Mouse (Mus musculus): Measurements from ENCODE around the gene Mrfap1. TPM values are rescaled to one million over a fixed set of nuclear protein-coding genes. Genes with fewer than 3 reads are reported as not detected.
"Not testable (repeated sequence)": the region's sequence is repeated elsewhere in the genome, so short reads cannot be mapped to it uniquely, and the experiment has no call there.

Gene Mrfap1
- polyA plus RNA-seq, 1 experiment: 561 TPM

- H3K4me1 ChIP-seq (ENCODE audit: control insufficient read depth, insufficient read depth, low read length): peaks cover 5% of the 10 kb centered on the region; the same call in 1 of the 2 replicates
- 53% methylated on average over 8 of the region's 8 CpGs for WGBS
- H3K4me3 ChIP-seq (ENCODE audit: insufficient read depth, low read depth, low read length): no peak overlapping the region
- TF ChIP-seq CTCF (IDR thresholded peaks at IDR 0.05; ENCODE audit: insufficient read depth, low read depth, low read length) (no peak), POLR2A (IDR thresholded peaks at IDR 0.05; ENCODE audit: insufficient read depth, low read depth, low read length) (no peak)
- no peak overlapping the region for H3K27ac ChIP-seq (ENCODE audit: insufficient read depth, low read depth, low read length)
Measured at GRCm38 (mm10) chr5:36797291-36797690, 719 bp upstream of the Mrfap1 start.

GRCm38 (mm10) chr5:36795647-36796295 lies 801 bp downstream of the Mrfap1 start:
- peak overlapping the region; percentile 88 for H3K27ac ChIP-seq (ENCODE audit: insufficient read depth, low read depth, low read length)
- WGBS: 1% methylated on average over 36 of the region's 37 CpGs
- H3K4me3 ChIP-seq (ENCODE audit: insufficient read depth, low read depth, low read length): peak overlapping the region; percentile 67
- H3K4me1 ChIP-seq (ENCODE audit: control insufficient read depth, insufficient read depth, low read length): not testable (repeated sequence)

- no peak for TF ChIP-seq CTCF (IDR thresholded peaks at IDR 0.05; ENCODE audit: insufficient read depth, low read depth, low read length)
- TF ChIP-seq POLR2A (IDR thresholded peaks at IDR 0.05; ENCODE audit: insufficient read depth, low read depth, low read length): no peak
- 86% methylated on average over 9 of the region's 9 CpGs for WGBS
- Histone ChIP-seq H3K27ac (ENCODE audit: insufficient read depth, low read depth, low read length) (no peak overlapping the region), H3K4me1 (ENCODE audit: control insufficient read depth, insufficient read depth, low read length) (peaks cover 5% of the 10 kb centered on the region; the same call in 1 of the 2 replicates), H3K4me3 (ENCODE audit: insufficient read depth, low read depth, low read length) (no peak overlapping the region)
Measured at GRCm38 (mm10) chr5:36791861-36792260, 4.7 kb downstream of the Mrfap1 start.

- Histone ChIP-seq H3K27ac (ENCODE audit: insufficient read depth, low read depth, low read length) (no peak overlapping the region), H3K4me1 (ENCODE audit: control insufficient read depth, insufficient read depth, low read length) (no peaks in the 10 kb centered on the region), H3K4me3 (ENCODE audit: insufficient read depth, low read depth, low read length) (no peak overlapping the region)
- TF ChIP-seq POLR2A (IDR thresholded peaks at IDR 0.05; ENCODE audit: insufficient read depth, low read depth, low read length) (no peak), CTCF (IDR thresholded peaks at IDR 0.05; ENCODE audit: insufficient read depth, low read depth, low read length) (no peak)
- WGBS: 91% methylated on average over 5 of the region's 5 CpGs
Measured at GRCm38 (mm10) chr5:36786052-36786451, 10.5 kb downstream of the Mrfap1 start.

- TF ChIP-seq CTCF (IDR thresholded peaks at IDR 0.05; ENCODE audit: insufficient read depth, low read depth, low read length) (no peak), POLR2A (IDR thresholded peaks at IDR 0.05; ENCODE audit: insufficient read depth, low read depth, low read length) (no peak)
- H3K4me1 ChIP-seq (ENCODE audit: control insufficient read depth, insufficient read depth, low read length): no peaks in the 10 kb centered on the region
- H3K4me3 ChIP-seq (ENCODE audit: insufficient read depth, low read depth, low read length): no peak overlapping the region
- 90% methylated on average over 2 of the region's 2 CpGs for WGBS
- H3K27ac ChIP-seq (ENCODE audit: insufficient read depth, low read depth, low read length): no peak overlapping the region
Measured at GRCm38 (mm10) chr5:36779512-36779911, 17.1 kb downstream of the Mrfap1 start.

- Histone ChIP-seq H3K4me1 (ENCODE audit: control insufficient read depth, insufficient read depth, low read length) (no peaks in the 10 kb centered on the region), H3K27ac (ENCODE audit: insufficient read depth, low read depth, low read length) (no peak overlapping the region), H3K4me3 (ENCODE audit: insufficient read depth, low read depth, low read length) (no peak overlapping the region)
- TF ChIP-seq CTCF (IDR thresholded peaks at IDR 0.05; ENCODE audit: insufficient read depth, low read depth, low read length): no peak
- TF ChIP-seq POLR2A (IDR thresholded peaks at IDR 0.05; ENCODE audit: insufficient read depth, low read depth, low read length): no peak
- 97% methylated on average over 1 of the region's 2 CpGs for WGBS
Measured at GRCm38 (mm10) chr5:36778901-36779300, 17.7 kb downstream of the Mrfap1 start.

GRCm38 (mm10) chr5:36777186-36777585 lies 19.4 kb downstream of the Mrfap1 start:
- WGBS: 27% methylated on average over 2 of the region's 2 CpGs
- TF ChIP-seq CTCF (IDR thresholded peaks at IDR 0.05; ENCODE audit: insufficient read depth, low read depth, low read length) (no peak), POLR2A (IDR thresholded peaks at IDR 0.05; ENCODE audit: insufficient read depth, low read depth, low read length) (no peak)
- no peak overlapping the region for H3K27ac ChIP-seq (ENCODE audit: insufficient read depth, low read depth, low read length)
- H3K4me3 ChIP-seq (ENCODE audit: insufficient read depth, low read depth, low read length): no peak overlapping the region
- no peaks in the 10 kb centered on the region for H3K4me1 ChIP-seq (ENCODE audit: control insufficient read depth, insufficient read depth, low read length)

- 44% methylated on average over 9 of the region's 9 CpGs for WGBS
- Histone ChIP-seq H3K4me3 (ENCODE audit: insufficient read depth, low read depth, low read length) (no peak overlapping the region), H3K4me1 (ENCODE audit: control insufficient read depth, insufficient read depth, low read length) (no peaks in the 10 kb centered on the region), H3K27ac (ENCODE audit: insufficient read depth, low read depth, low read length) (no peak overlapping the region)
- TF ChIP-seq POLR2A (IDR thresholded peaks at IDR 0.05; ENCODE audit: insufficient read depth, low read depth, low read length) (no peak), CTCF (IDR thresholded peaks at IDR 0.05; ENCODE audit: insufficient read depth, low read depth, low read length) (no peak)
Measured at GRCm38 (mm10) chr5:36776021-36776575, 20.5 kb downstream of the Mrfap1 start.

- Histone ChIP-seq H3K4me1 (ENCODE audit: control insufficient read depth, insufficient read depth, low read length) (no peaks in the 10 kb centered on the region), H3K27ac (ENCODE audit: insufficient read depth, low read depth, low read length) (no peak overlapping the region), H3K4me3 (ENCODE audit: insufficient read depth, low read depth, low read length) (no peak overlapping the region)
- TF ChIP-seq POLR2A (IDR thresholded peaks at IDR 0.05; ENCODE audit: insufficient read depth, low read depth, low read length) (no peak), CTCF (IDR thresholded peaks at IDR 0.05; ENCODE audit: insufficient read depth, low read depth, low read length) (no peak)
- WGBS: 93% methylated on average over 2 of the region's 2 CpGs
Measured at GRCm38 (mm10) chr5:36775317-36775716, 21.3 kb downstream of the Mrfap1 start.
